Mouse (Mus musculus) CH12.LX (cell line): ENCODE results near the gene Stom. TPM values are rescaled to one million over a fixed set of nuclear protein-coding genes. Genes with fewer than 3 reads are reported as not detected.

Experiments
- DNase-seq: peaks from one replicate; pipeline ENCODE4 v3.0.0-alpha.2; 2013; ENCODE audit errors: extremely low read depth
- H3K27ac ChIP-seq: 2 replicates; pipeline ENCODE4 v1.5.1; 2012; ENCODE audit warnings: low read depth, mild to moderate bottlenecking, control low read depth, moderate library complexity; ENCODE audit not compliant: insufficient read depth
- H3K27me3 ChIP-seq: replicated peaks from 2 replicates; pipeline ENCODE3; 2012; ENCODE audit warnings: inconsistent platforms
- H3K36me3 ChIP-seq, 2 experiments: replicated peaks in 1 of 2; 2 replicates each; pipeline versions ENCODE3 to v1.6.1; 2012; ENCODE audit warnings: inconsistent platforms in 1 of 2, low read length in 1 of 2, mild to moderate bottlenecking in 1 of 2, mixed read lengths in 1 of 2, moderate library complexity in 1 of 2; ENCODE audit not compliant: control insufficient read depth in 1 of 2, insufficient read depth in 1 of 2
- H3K4me1 ChIP-seq, 2 experiments: 2 replicates each; pipeline ENCODE4 v1.6.1; 2012; ENCODE audit warnings: inconsistent platforms in 1 of 2, moderate library complexity in 1 of 2; ENCODE audit not compliant: insufficient read depth in 2 of 2, control insufficient read depth in 1 of 2
- H3K4me2 ChIP-seq: 2 replicates; pipeline ENCODE4 v1.6.1; 2012; ENCODE audit warnings: low read depth, mild to moderate bottlenecking, control low read depth; ENCODE audit not compliant: poor library complexity, insufficient read depth, severe bottlenecking
- H3K4me3 ChIP-seq, 3 experiments: fragments of 150-350 bp in 1 of 3; sonication (generic) in 1 of 3; replicated peaks in 1 of 3; 2 replicates each; pipeline versions ENCODE3 to v1.5.1; 2011 to 2012; ENCODE audit warnings: low read depth in 2 of 3, low read length in 2 of 3, mild to moderate bottlenecking in 2 of 3, moderate library complexity in 2 of 3, control low read depth in 1 of 3, improper control_type of control experiment in 1 of 3, inconsistent platforms in 1 of 3, mixed read lengths in 1 of 3; ENCODE audit not compliant: poor library complexity in 1 of 3
- H3K79me2 ChIP-seq: replicated peaks from 2 replicates; pipeline ENCODE4 v1.6.1; 2012; ENCODE audit warnings: mild to moderate bottlenecking, moderate library complexity; ENCODE audit not compliant: control insufficient read depth, poor library complexity, insufficient read depth, severe bottlenecking; ENCODE audit errors: extremely low read depth
- H3K9ac ChIP-seq: 2 replicates; pipeline ENCODE4 v1.6.1; 2012; ENCODE audit warnings: low read depth, mild to moderate bottlenecking, control low read depth, moderate library complexity; ENCODE audit not compliant: insufficient read depth
- H3K9me3 ChIP-seq: replicated peaks from 2 replicates; pipeline ENCODE3; 2012; ENCODE audit warnings: low read length, inconsistent platforms, mixed read lengths
- BHLHE40 ChIP-seq: IDR thresholded peaks from 2 replicates; pipeline ENCODE4 v1.6.1; 2011; ENCODE audit warnings: mild to moderate bottlenecking, low read depth, low read length, improper control_type of control experiment
- E2F4 ChIP-seq: IDR thresholded peaks from 2 replicates; pipeline ENCODE4 v1.6.1; 2011; ENCODE audit warnings: low read depth, low read length, improper control_type of control experiment; ENCODE audit not compliant: insufficient replicate concordance
- EP300 ChIP-seq: IDR thresholded peaks from 2 replicates; pipeline ENCODE4 v1.6.1; 2011; ENCODE audit warnings: low read length, improper control_type of control experiment
- ETS1 ChIP-seq: conservative IDR thresholded peaks from 2 replicates; pipeline ENCODE4 v1.6.1; 2012; ENCODE audit warnings: low read depth, mild to moderate bottlenecking, inconsistent platforms, low read length, improper control_type of control experiment, moderate library complexity
- GABPA ChIP-seq: IDR thresholded peaks from 2 replicates; pipeline ENCODE4 v1.6.1; 2012; ENCODE audit warnings: low read depth, low read length, improper control_type of control experiment, inconsistent platforms; ENCODE audit not compliant: insufficient replicate concordance
- HCFC1 ChIP-seq: IDR thresholded peaks from 2 replicates; pipeline ENCODE4 v1.6.1; 2012; ENCODE audit warnings: low read depth, mild to moderate bottlenecking, inconsistent platforms, low read length, improper control_type of control experiment
- IRF4 ChIP-seq: IDR thresholded peaks from 2 replicates; pipeline ENCODE4 v1.6.1; 2014; ENCODE audit warnings: low read depth, mild to moderate bottlenecking, inconsistent platforms, low read length, improper control_type of control experiment
- JUND ChIP-seq: conservative IDR thresholded peaks from 2 replicates; pipeline ENCODE4 v1.6.1; 2011; ENCODE audit warnings: low read depth, low read length, improper control_type of control experiment
- KAT2A ChIP-seq: IDR thresholded peaks from 2 replicates; pipeline ENCODE4 v1.6.1; 2012; ENCODE audit warnings: low read length, improper control_type of control experiment, inconsistent platforms; ENCODE audit not compliant: insufficient replicate concordance
- MAZ ChIP-seq: IDR thresholded peaks from 2 replicates; pipeline ENCODE4 v1.6.1; 2012; ENCODE audit warnings: low read depth, mild to moderate bottlenecking, inconsistent platforms, low read length, improper control_type of control experiment, moderate library complexity
- MXI1 ChIP-seq: IDR thresholded peaks from 2 replicates; pipeline ENCODE4 v1.6.1; 2011; ENCODE audit warnings: mild to moderate bottlenecking, low read depth, low read length, improper control_type of control experiment
- MYC ChIP-seq: IDR thresholded peaks from 2 replicates; pipeline ENCODE4 v1.6.1; 2011; ENCODE audit warnings: low read depth, mild to moderate bottlenecking, improper control_type of control experiment, low read length
- NELFE ChIP-seq: IDR thresholded peaks from 2 replicates; pipeline ENCODE4 v1.6.1; 2011; ENCODE audit warnings: low read depth, low read length, improper control_type of control experiment
- PAX5 ChIP-seq: IDR thresholded peaks from 2 replicates; pipeline ENCODE4 v1.6.1; 2012; ENCODE audit warnings: low read length, inconsistent platforms, mixed read lengths
- POLR2AphosphoS2 ChIP-seq: IDR thresholded peaks from 2 replicates; pipeline ENCODE4 v1.6.1; 2011; ENCODE audit warnings: low read depth, low read length, improper control_type of control experiment
- SMC3 ChIP-seq: IDR thresholded peaks from 2 replicates; pipeline ENCODE4 v1.6.1; 2011; ENCODE audit warnings: low read depth, low read length, improper control_type of control experiment
- TBP ChIP-seq: conservative IDR thresholded peaks from 2 replicates; pipeline ENCODE4 v1.6.1; 2011; ENCODE audit warnings: low read depth, low read length, improper control_type of control experiment
- TCF12 ChIP-seq: IDR thresholded peaks from 2 replicates; pipeline ENCODE4 v1.6.1; 2014; ENCODE audit warnings: low read depth, mild to moderate bottlenecking, inconsistent platforms, low read length, improper control_type of control experiment
- UBTF ChIP-seq: IDR thresholded peaks from 2 replicates; pipeline ENCODE4 v1.6.1; 2012; ENCODE audit warnings: low read depth, mild to moderate bottlenecking, inconsistent platforms, low read length, improper control_type of control experiment, moderate library complexity
- USF1 ChIP-seq: IDR thresholded peaks from 2 replicates; pipeline ENCODE4 v1.6.1; 2014; ENCODE audit warnings: low read depth, mild to moderate bottlenecking, inconsistent platforms, low read length, improper control_type of control experiment
- USF2 ChIP-seq: conservative IDR thresholded peaks from 2 replicates; pipeline ENCODE4 v1.6.1; 2011; ENCODE audit warnings: low read depth, low read length, improper control_type of control experiment
- ZC3H11A ChIP-seq: IDR thresholded peaks from 2 replicates; pipeline ENCODE4 v1.6.1; 2012; ENCODE audit warnings: low read depth, mild to moderate bottlenecking, inconsistent platforms, low read length, improper control_type of control experiment
- ZKSCAN1 ChIP-seq: IDR thresholded peaks from 2 replicates; pipeline ENCODE4 v1.6.1; 2012; ENCODE audit warnings: low read depth, inconsistent platforms, low read length, improper control_type of control experiment, borderline replicate concordance
- ZMIZ1 ChIP-seq: IDR thresholded peaks from 2 replicates; pipeline ENCODE4 v1.6.1; 2012; ENCODE audit warnings: low read depth, mild to moderate bottlenecking, inconsistent platforms, low read length, improper control_type of control experiment
- ZNF384 ChIP-seq: IDR thresholded peaks from 2 replicates; pipeline ENCODE4 v1.6.1; 2012; ENCODE audit warnings: low read depth, low read length, improper control_type of control experiment, inconsistent platforms
- dilution Hi-C: fragments of 300-500 bp; cut with MboI; formaldehyde crosslinking; loops from 2 replicates; pipeline ENCODE4 v1.14.3; 2020; ENCODE audit warnings: low sequenced_read_pairs; ENCODE audit not compliant: extremely low pct_unique_long_range_greater_than_20kb, extremely low pct_ligation_motif_present
- in situ Hi-C: fragments of 300-500 bp; cut with MboI; formaldehyde crosslinking; loops from 3 replicates; pipeline ENCODE4 v1.14.3; 2019; ENCODE audit warnings: low sequenced_read_pairs, low pct_ligation_motif_present, low pct_unique_long_range_greater_than_20kb, mixed read lengths
- polyA plus RNA-seq: library from polyadenylated mRNA; unstranded; fragments of >175 nt; gene quantifications from 2 replicates; pipeline ENCODE4 v1.2.1, GENCODE M21; 2012; ENCODE audit warnings: low read depth; ENCODE audit not compliant: insufficient read length
- total RNA-seq, 2 experiments: library from RNA; depleted of rRNA; stranded (reverse); fragments of 300-350 nt in 1 of 2; fragments of >200 nt in 1 of 2; gene quantifications; 2 replicates each; pipeline ENCODE4 v1.2.3; 2012 to 2014

The Stom gene
- total and polyA plus RNA-seq, 3 experiments: 4.3 to 6.3 (median 5.8) TPM

DNA sequence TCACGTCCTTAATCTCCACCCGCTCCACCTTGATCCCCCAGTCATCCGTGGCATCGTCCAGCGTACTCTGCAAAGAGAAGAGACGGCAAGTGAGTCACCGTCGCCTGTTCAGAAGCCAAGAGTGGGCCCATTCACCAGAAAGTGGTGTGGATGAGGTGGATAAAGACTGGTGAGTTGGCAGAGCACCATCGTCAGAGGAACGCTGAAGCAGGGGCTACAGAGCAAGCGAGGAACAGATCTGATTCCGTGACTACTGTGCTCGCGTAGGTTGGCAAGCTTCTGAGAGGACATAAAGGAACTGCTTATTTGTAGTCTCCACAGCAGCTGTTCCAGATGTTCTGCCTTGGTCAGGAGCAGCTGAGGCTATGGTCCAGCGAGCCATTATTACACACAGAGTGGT lies 16.4 kb downstream of the Stom start:
- Histone ChIP-seq H3K27ac (no peak overlapping the region), H3K9ac (no peak overlapping the region), H3K4me2 (no peak overlapping the region), H3K4me1 (peaks cover 0 to under 1% of the 10 kb centered on the region in 2 experiments; a peak in 2 of 4 replicates), H3K4me3 (no peak overlapping the region), H3K9me3 (no peaks in the 10 kb centered on the region), H3K27me3 (no peaks in the 10 kb centered on the region), H3K36me3 (peaks cover 0 to 17% of the 10 kb centered on the region in 2 experiments), H3K79me2 (no peaks in the 10 kb centered on the region)
- TF ChIP-seq ZMIZ1: no peak
- no peak for TF ChIP-seq IRF4
- no peak for TF ChIP-seq BHLHE40
- no peak for TF ChIP-seq TBP
- no peak for TF ChIP-seq TCF12
- TF ChIP-seq POLR2AphosphoS2: no peak
- no peak for TF ChIP-seq ETS1
- no peak for TF ChIP-seq ZNF384
- no peak for TF ChIP-seq MYC
- TF ChIP-seq USF2: no peak
- TF ChIP-seq UBTF: no peak
- TF ChIP-seq USF1: no peak
- TF ChIP-seq ZC3H11A: no peak
- TF ChIP-seq E2F4: no peak
- TF ChIP-seq NELFE: no peak
- no peak for TF ChIP-seq MAZ
- in situ Hi-C loops (no loop called here), dilution Hi-C loops (no loop called here)
- DNase-seq: no peak

DNA sequence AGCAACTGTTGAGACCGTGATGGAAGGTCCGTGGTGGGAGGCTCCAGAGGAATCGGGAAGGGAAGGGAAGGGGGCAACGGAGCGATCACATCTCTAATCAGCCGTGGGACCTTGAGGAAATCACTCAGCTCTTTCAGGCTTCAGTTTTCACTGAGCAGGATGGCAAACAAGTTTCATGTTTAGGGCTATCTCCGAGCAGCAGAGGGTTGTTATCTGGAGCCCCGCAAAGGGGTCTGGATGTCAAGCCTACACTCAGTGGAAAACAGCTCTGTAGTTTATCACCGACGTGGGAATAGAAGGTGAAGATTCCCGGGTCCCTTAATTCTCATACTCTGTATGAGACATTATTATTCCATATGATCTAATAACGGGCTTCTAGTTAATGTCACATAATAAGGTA lies 18.4 kb downstream of the Stom start:
- Histone ChIP-seq H3K4me2 (no peak overlapping the region), H3K27ac (no peak overlapping the region), H3K36me3 (peaks cover 0 to 16% of the 10 kb centered on the region in 2 experiments), H3K4me1 (peaks cover 0 to 7% of the 10 kb centered on the region in 2 experiments; a peak in 2 of 4 replicates), H3K27me3 (no peaks in the 10 kb centered on the region), H3K79me2 (no peaks in the 10 kb centered on the region), H3K9ac (no peak overlapping the region), H3K4me3 (no peak overlapping the region), H3K9me3 (no peaks in the 10 kb centered on the region)
- dilution Hi-C loops (no loop called here), in situ Hi-C loops (no loop called here)
- no peak for TF ChIP-seq MXI1
- no peak for TF ChIP-seq ZKSCAN1
- no peak for TF ChIP-seq TCF12
- no peak for TF ChIP-seq HCFC1
- TF ChIP-seq PAX5: no peak
- no peak for TF ChIP-seq NELFE
- no peak for TF ChIP-seq ETS1
- no peak for TF ChIP-seq ZC3H11A
- no peak for TF ChIP-seq MYC
- no peak for TF ChIP-seq KAT2A
- TF ChIP-seq EP300: no peak
- no peak for TF ChIP-seq JUND
- no peak for TF ChIP-seq GABPA
- no peak for TF ChIP-seq SMC3
- no peak for TF ChIP-seq MAZ
- DNase-seq: no peak
